Mouse (Mus musculus): Measurements from ENCODE around the gene Olfr761. TPM values are rescaled to one million over a fixed set of nuclear protein-coding genes. Genes with fewer than 3 reads are reported as not detected.
"Not testable (repeated sequence)": the region's sequence is repeated elsewhere in the genome, so short reads cannot be mapped to it uniquely, and the experiment has no call there.

Gene Olfr761
- polyA plus RNA-seq (2015; fragmentation: Nextera tagmentation; extraction: Ambion mirVana), result not detected in 2 replicates

- 78% methylated on average over 2 of the region's 2 CpGs for WGBS
- H3K36me3 ChIP-seq, result no peaks in the 10 kb centered on the region
- no peaks in the 10 kb centered on the region for H3K9me3 ChIP-seq
- H3K4me1 ChIP-seq (replicated peaks), result no peaks in the 10 kb centered on the region
- H3K27me3 ChIP-seq (replicated peaks), result no peaks in the 10 kb centered on the region
- no peak for ATAC-seq
- no peak within 1 kb of the TSS for H3K4me2 ChIP-seq (replicated peaks)
- no peak within 1 kb of the TSS for H3K9ac ChIP-seq
- no peak within 1 kb of the TSS for H3K27ac ChIP-seq
- no peak within 1 kb of the TSS for H3K4me3 ChIP-seq (replicated peaks)
These were observed at the start of gene Olfr761 for GRCm38 (mm10) chr17:37952979-37953378. Olfr761 (minus strand) TSS chr17:37953079.

GRCm38 (mm10) chr17:37995635-37996307 is 42.9 kb upstream of the Olfr761 start:
- no peak for ATAC-seq
- Histone ChIP-seq H3K4me2 (replicated peaks) (no peak overlapping the region), H3K27ac (no peak overlapping the region), H3K4me1 (replicated peaks) (no peaks in the 10 kb centered on the region), H3K9ac (no peak overlapping the region), H3K4me3 (replicated peaks) (no peak overlapping the region), H3K36me3 (no peaks in the 10 kb centered on the region), H3K9me3 (no peaks in the 10 kb centered on the region), H3K27me3 (replicated peaks) (no peaks in the 10 kb centered on the region)
- 64% methylated on average over 10 of the region's 10 CpGs for WGBS

DNA sequence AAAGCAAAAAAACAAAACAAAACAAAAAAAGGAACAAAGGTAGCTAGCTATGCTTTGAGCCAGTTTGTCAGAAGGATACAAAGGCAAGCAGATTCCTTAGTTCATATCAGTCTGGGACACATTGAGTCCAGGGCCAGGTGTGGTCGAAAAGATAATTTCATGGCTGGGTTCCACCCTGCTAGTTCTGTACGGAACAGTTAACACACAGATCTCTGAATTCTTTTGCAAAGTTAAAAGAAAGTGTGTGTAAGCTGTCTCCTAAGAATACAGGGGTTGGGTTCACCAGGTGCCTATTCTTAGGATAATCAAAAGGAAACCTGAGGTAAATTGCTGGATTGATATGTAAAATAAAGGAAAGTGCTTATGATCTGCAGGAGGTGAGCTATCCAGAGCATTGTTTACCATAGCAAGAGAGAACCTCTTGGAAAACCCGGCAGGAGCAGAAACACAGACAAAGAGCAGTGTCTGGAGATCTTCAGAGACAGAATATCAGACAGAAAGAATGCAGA is 37.6 kb upstream of the Olfr761 start:
- H3K27ac ChIP-seq, result no peak overlapping the region
- 44% methylated on average over 3 of the region's 3 CpGs for WGBS
- H3K4me3 ChIP-seq (replicated peaks), result no peak overlapping the region
- no peak overlapping the region for H3K4me2 ChIP-seq (replicated peaks)
- H3K36me3 ChIP-seq, result no peaks in the 10 kb centered on the region
- no peaks in the 10 kb centered on the region for H3K4me1 ChIP-seq (replicated peaks)
- H3K9me3 ChIP-seq, result no peaks in the 10 kb centered on the region
- H3K9ac ChIP-seq, result no peak overlapping the region
- no peak for ATAC-seq
- no peaks in the 10 kb centered on the region for H3K27me3 ChIP-seq (replicated peaks)

DNA sequence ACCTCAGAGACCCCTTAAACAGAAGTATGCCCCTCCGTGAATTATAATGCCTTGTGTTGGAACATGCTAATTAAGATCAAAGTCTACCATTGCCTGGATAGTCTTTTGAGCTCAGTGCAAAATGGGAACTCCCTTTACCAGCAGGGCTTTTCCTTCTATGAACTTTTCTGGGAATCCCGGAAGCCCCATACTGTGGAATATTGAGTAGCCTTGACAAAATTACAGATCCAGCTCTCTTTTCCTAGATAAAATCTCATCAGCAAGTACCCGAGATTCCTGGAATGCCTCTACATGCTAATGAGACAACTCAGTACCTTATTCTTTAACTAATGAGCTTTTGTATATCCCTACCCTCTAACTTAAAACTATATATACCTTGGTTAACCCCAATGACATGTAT is 20.7 kb upstream of the Olfr761 start:
- Histone ChIP-seq H3K4me1 (replicated peaks) (no peaks in the 10 kb centered on the region), H3K27me3 (replicated peaks) (no peaks in the 10 kb centered on the region), H3K9me3 (no peaks in the 10 kb centered on the region), H3K36me3 (no peaks in the 10 kb centered on the region), H3K4me2 (replicated peaks) (no peak overlapping the region), H3K9ac (no peak overlapping the region), H3K4me3 (replicated peaks) (no peak overlapping the region), H3K27ac (no peak overlapping the region)
- no peak for ATAC-seq
- 74% methylated on average over 3 of the region's 3 CpGs for WGBS

DNA sequence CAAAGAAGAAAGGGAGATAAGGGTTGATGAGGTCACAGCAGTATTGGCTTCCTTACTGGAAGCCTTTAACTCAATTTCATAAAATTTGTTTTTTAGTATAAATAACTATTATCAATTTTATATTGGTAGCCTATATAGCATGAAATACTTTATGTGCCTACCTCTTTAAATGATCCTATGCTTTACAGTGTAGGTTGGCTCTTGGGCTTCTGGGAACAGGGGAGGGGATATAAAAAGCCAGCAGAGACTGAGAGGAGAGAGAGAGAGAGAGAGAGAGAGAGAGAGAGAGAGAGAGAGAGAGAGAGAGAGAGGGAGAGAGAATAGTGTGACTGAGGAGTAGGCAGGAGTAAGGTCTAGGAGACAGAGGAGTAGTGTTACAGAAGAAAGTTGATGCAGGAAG is 32.6 kb downstream of the Olfr761 start, which contains the start of gene Olfr128:
Olfr128 (plus strand) TSS at position 301 of the 400 bp plus-strand sequence.
- Histone ChIP-seq H3K9me3 (no peaks in the 10 kb centered on the region), H3K36me3 (no peaks in the 10 kb centered on the region), H3K27ac (no peak within 1 kb of the TSS), H3K9ac (no peak within 1 kb of the TSS), H3K4me1 (replicated peaks) (no peaks in the 10 kb centered on the region), H3K4me3 (replicated peaks) (no peak within 1 kb of the TSS), H3K4me2 (replicated peaks) (no peak within 1 kb of the TSS), H3K27me3 (replicated peaks) (no peaks in the 10 kb centered on the region)
- no peak for ATAC-seq

GRCm38 (mm10) chr17:37906821-37907220 is 46.1 kb downstream of the Olfr761 start:
- H3K9ac ChIP-seq; H3K36me3 ChIP-seq; H3K27me3 ChIP-seq (replicated peaks); H3K4me3 ChIP-seq (replicated peaks); H3K9me3 ChIP-seq; H3K4me1 ChIP-seq (replicated peaks); H3K4me2 ChIP-seq (replicated peaks); H3K27ac ChIP-seq; ATAC-seq: not testable (repeated sequence)
- WGBS, result 62% methylated on average over 8 of the region's 8 CpGs

Other genes with a start within 250 kb of the Olfr761 start
- gene Olfr120, start 231.3 kb downstream of the Olfr761 start, polyA plus RNA-seq (2015; fragmentation: Nextera tagmentation; extraction: Ambion mirVana), result not detected in 2 replicates
- not detected in 2 replicates for gene Olfr121, start 204.2 kb downstream of the Olfr761 start, polyA plus RNA-seq (2015; fragmentation: Nextera tagmentation; extraction: Ambion mirVana)
- gene Olfr122, start 184.5 kb downstream of the Olfr761 start, polyA plus RNA-seq (2015; fragmentation: Nextera tagmentation; extraction: Ambion mirVana), result not detected in 2 replicates
- gene Olfr123, start 159.6 kb downstream of the Olfr761 start, polyA plus RNA-seq (2015; fragmentation: Nextera tagmentation; extraction: Ambion mirVana), result not detected in 2 replicates
- gene Olfr124, start 153.2 kb downstream of the Olfr761 start, polyA plus RNA-seq (2015; fragmentation: Nextera tagmentation; extraction: Ambion mirVana), result not detected in 2 replicates
- gene Olfr125, start 120.1 kb downstream of the Olfr761 start, polyA plus RNA-seq (2015; fragmentation: Nextera tagmentation; extraction: Ambion mirVana), result not detected in 2 replicates
- not detected in 2 replicates for gene Olfr126, start 105.6 kb downstream of the Olfr761 start, polyA plus RNA-seq (2015; fragmentation: Nextera tagmentation; extraction: Ambion mirVana)
- not detected in 2 replicates for gene Olfr127, start 52.6 kb downstream of the Olfr761 start, polyA plus RNA-seq (2015; fragmentation: Nextera tagmentation; extraction: Ambion mirVana)
- not detected in 2 replicates for gene Olfr128, start 32.5 kb downstream of the Olfr761 start, polyA plus RNA-seq (2015; fragmentation: Nextera tagmentation; extraction: Ambion mirVana)
- gene Olfr129, start 107.0 kb upstream of the Olfr761 start, polyA plus RNA-seq (2015; fragmentation: Nextera tagmentation; extraction: Ambion mirVana), result not detected in 2 replicates
- gene Olfr130, start 110.8 kb upstream of the Olfr761 start, polyA plus RNA-seq (2015; fragmentation: Nextera tagmentation; extraction: Ambion mirVana), result not detected in 2 replicates
- gene Olfr131, start 135.6 kb upstream of the Olfr761 start, polyA plus RNA-seq (2015; fragmentation: Nextera tagmentation; extraction: Ambion mirVana), result not detected in 2 replicates
- gene Olfr132, start 181.4 kb upstream of the Olfr761 start, polyA plus RNA-seq (2015; fragmentation: Nextera tagmentation; extraction: Ambion mirVana), result not detected in 2 replicates
- gene Olfr133, start 192.2 kb upstream of the Olfr761 start, polyA plus RNA-seq (2015; fragmentation: Nextera tagmentation; extraction: Ambion mirVana), result not detected in 2 replicates
- gene Olfr134, start 218.3 kb upstream of the Olfr761 start, polyA plus RNA-seq (2015; fragmentation: Nextera tagmentation; extraction: Ambion mirVana), result not detected in 2 replicates